Mouse (Mus musculus) midbrain, postnatal 0 days (tissue): ENCODE measurements around the gene Sstr2. TPM values are rescaled to one million over a fixed set of nuclear protein-coding genes. Genes with fewer than 3 reads are reported as not detected.

ENCODE experiments used
- ATAC-seq: fragments of 200-750 bp; cut with Nextera tagmentation; 2 replicates; pipeline ENCODE4 v1.8.0; 2017; ENCODE audit warnings: moderate number of reproducible peaks, mild to moderate bottlenecking, moderate TSS enrichment, moderate library complexity; ENCODE audit not compliant: low FRiP score
- DNase-seq: peaks from one replicate; pipeline ENCODE4 v3.0.0-alpha.2; 2015; ENCODE audit warnings: low spot score
- H3K27ac ChIP-seq: fragments of 300-500 bp; sonication (generic); 2 replicates; pipeline ENCODE4 v1.5.1; 2014; ENCODE audit warnings: low read depth, mild to moderate bottlenecking, low read length, mixed read lengths
- H3K27me3 ChIP-seq: fragments of 300-500 bp; sonication (generic); 2 replicates; pipeline ENCODE4 v1.6.1; 2014; ENCODE audit warnings: low read length, control low read depth, mixed read lengths; ENCODE audit not compliant: insufficient read depth
- H3K36me3 ChIP-seq: fragments of 300-500 bp; sonication (generic); 2 replicates; pipeline ENCODE4 v1.6.1; 2014; ENCODE audit warnings: low read length, control low read depth, mixed read lengths; ENCODE audit not compliant: insufficient read depth
- H3K4me1 ChIP-seq: fragments of 300-500 bp; sonication (generic); 2 replicates; pipeline ENCODE4 v1.6.1; 2014; ENCODE audit warnings: mild to moderate bottlenecking, control low read depth, antibody characterized with exemption, low read length, mixed read lengths; ENCODE audit not compliant: insufficient read depth
- H3K4me2 ChIP-seq: fragments of 300-500 bp; sonication (generic); 2 replicates; pipeline ENCODE4 v1.6.1; 2014; ENCODE audit warnings: low read depth, mild to moderate bottlenecking, low read length, mixed read lengths; ENCODE audit not compliant: poor library complexity, severe bottlenecking
- H3K4me3 ChIP-seq: fragments of 300-500 bp; sonication (generic); 2 replicates; pipeline ENCODE4 v1.5.1; 2014; ENCODE audit warnings: low read depth, mild to moderate bottlenecking, low read length, moderate library complexity
- H3K9ac ChIP-seq: fragments of 300-500 bp; sonication (generic); replicated peaks from 2 replicates; pipeline ENCODE4 v1.6.1; 2014; ENCODE audit warnings: mild to moderate bottlenecking, low read length, moderate library complexity, mixed read lengths; ENCODE audit not compliant: poor library complexity, severe bottlenecking
- H3K9me3 ChIP-seq: fragments of 300-500 bp; sonication (generic); 2 replicates; pipeline ENCODE4 v1.6.1; 2016; ENCODE audit warnings: low read length, control low read depth
- CTCF ChIP-seq: IDR thresholded peaks from 2 replicates; pipeline ENCODE4 v1.5.1; 2016; ENCODE audit warnings: antibody characterized with exemption, mild to moderate bottlenecking
- WGBS: fragments of 180-500 bp; shearing (Covaris S2); extraction: QIAGEN DNeasy Blood & Tissue Kit; methylation state at CpG from one replicate; pipeline ENCODE4 v1.1.7; 2014; 5-methylcytosine and 5-hydroxymethylcytosine counted together
- polyA plus RNA-seq: library from polyadenylated mRNA; unstranded; fragments of >200 nt; fragmentation: Nextera tagmentation; extraction: Ambion mirVana; gene quantifications from 2 replicates; pipeline ENCODE4 v1.2.1, GENCODE M21; 2015
- total RNA-seq: library from RNA; depleted of rRNA; stranded (reverse); fragments of >200 nt; gene quantifications from 2 replicates; pipeline ENCODE4 v1.2.3, GENCODE M21; 2014; rRNA removed

The Sstr2 gene
- total and polyA plus RNA-seq, 2 experiments from 2014 or later, result 8.8 to 26.3 TPM

DNA sequence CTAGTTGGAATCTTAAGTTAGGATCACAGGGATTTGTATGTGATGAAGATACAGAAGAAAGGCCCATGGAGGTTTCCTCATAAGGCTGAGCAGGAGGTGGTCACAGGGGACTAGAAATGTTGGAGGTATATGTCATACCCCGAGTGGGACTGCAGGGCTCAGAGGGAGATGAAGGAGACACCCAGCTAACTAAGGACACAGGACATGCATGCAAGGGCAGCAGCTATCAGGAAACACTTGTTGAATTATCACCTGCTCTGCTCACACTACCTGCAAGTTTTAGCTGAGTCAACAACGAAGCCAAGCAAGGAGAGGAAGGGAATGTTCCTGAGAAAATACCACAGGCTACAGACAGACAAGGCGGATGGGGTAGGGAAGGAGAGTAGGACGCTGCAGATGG is 48.6 kb downstream of the Sstr2 start:
- no peak overlapping the region for H3K4me2 ChIP-seq
- no peak for TF ChIP-seq CTCF
- DNase-seq (no peak), ATAC-seq (no peak)
- H3K27me3 ChIP-seq, result no peaks in the 10 kb centered on the region
- no peak overlapping the region for H3K27ac ChIP-seq
- H3K4me1 ChIP-seq, result no peaks in the 10 kb centered on the region
- peaks cover 16% of the 10 kb centered on the region for H3K36me3 ChIP-seq
- WGBS, result 87% methylated on average over 4 of the region's 4 CpGs
- no peak overlapping the region for H3K9ac ChIP-seq
- no peaks in the 10 kb centered on the region for H3K9me3 ChIP-seq
- no peak overlapping the region for H3K4me3 ChIP-seq

- Histone ChIP-seq H3K27ac (no peak overlapping the region), H3K4me2 (no peak overlapping the region), H3K9me3 (no peaks in the 10 kb centered on the region), H3K36me3 (peaks cover 14% of the 10 kb centered on the region), H3K9ac (no peak overlapping the region), H3K4me1 (no peaks in the 10 kb centered on the region), H3K4me3 (no peak overlapping the region), H3K27me3 (no peaks in the 10 kb centered on the region)
- WGBS, result 96% methylated on average over 5 of the region's 5 CpGs
- TF ChIP-seq CTCF, result no peak
- ATAC-seq, result no peak
- DNase-seq, result no peak
These were observed 49.7 kb downstream of the Sstr2 start for GRCm38 (mm10) chr11:113668857-113669256.

DNA sequence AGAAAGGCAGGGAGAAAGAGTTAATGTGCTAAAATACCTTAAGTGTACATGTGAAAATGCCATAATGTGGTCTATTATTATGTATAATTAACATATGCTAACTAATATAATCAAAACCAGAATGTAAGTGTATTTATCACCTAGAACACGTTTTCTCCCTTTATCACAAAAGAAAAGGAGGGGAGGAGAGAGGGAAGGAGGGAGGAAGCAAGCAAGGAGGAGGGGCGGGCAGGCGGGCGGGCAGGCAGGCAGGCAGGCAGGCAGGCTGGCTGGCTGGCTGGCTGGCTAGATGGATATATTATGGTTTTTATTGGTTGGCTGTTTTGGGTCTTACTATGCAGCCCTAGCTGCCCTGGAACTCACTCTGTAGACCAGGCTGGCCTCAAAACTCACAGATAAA is 50.6 kb downstream of the Sstr2 start:
- Histone ChIP-seq H3K27ac (no peak overlapping the region), H3K4me1 (no peaks in the 10 kb centered on the region), H3K4me3 (no peak overlapping the region), H3K27me3 (no peaks in the 10 kb centered on the region), H3K9me3 (no peaks in the 10 kb centered on the region), H3K9ac (no peak overlapping the region), H3K4me2 (no peak overlapping the region), H3K36me3 (peaks cover 11% of the 10 kb centered on the region)
- DNase-seq (no peak), ATAC-seq (no peak)
- 89% methylated on average over 4 of the region's 4 CpGs for WGBS
- no peak for TF ChIP-seq CTCF

DNA sequence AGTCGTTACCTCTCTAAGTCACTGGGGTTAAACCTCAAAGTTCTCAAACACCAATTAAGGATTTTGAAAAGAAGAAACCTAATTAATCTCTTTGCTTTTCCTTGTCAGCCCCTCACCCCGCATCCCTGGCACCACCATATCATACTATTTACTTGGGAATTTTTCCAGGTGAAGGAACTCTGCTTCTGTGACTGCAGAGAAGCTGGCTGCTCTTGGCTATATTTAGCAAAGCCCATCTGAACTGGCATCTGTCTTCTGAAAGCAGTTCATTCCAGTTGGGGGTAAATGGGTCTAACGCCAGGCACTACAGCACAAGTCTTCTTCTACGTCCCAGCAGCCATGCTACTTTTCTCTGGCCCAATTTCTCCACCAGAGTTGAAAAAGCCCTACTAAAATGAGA is 54.5 kb downstream of the Sstr2 start:
- DNase-seq, result no peak
- H3K36me3 ChIP-seq, result peaks cover 22% of the 10 kb centered on the region
- no peak for ATAC-seq

DNA sequence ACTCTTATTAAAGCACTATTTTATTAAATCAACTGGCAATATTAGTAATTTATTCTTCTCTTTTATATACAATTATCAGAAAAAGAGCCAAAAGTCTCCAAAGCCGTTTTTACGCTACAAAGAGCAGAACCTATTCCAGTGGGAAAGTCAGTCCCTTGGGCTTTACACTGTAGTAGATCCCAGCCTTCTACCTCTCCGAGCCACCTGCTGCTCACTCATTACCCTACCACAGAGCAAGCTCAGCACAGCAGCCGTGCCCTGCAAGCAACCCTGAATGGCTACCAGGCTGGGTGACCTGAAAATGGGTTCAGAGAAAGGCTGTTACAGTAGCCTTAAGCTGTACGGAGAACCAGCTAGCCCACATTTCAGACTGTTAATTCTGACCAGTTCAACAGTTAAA is 55.5 kb downstream of the Sstr2 start:
- 87% methylated on average over 5 of the region's 5 CpGs for WGBS
- Histone ChIP-seq H3K36me3 (peaks cover 22% of the 10 kb centered on the region), H3K27ac (no peak overlapping the region)

More for the DNA sequence above, 54.5 kb downstream of the Sstr2 start:
- Histone ChIP-seq H3K27ac (no peak overlapping the region), H3K4me3 (no peak overlapping the region), H3K9ac (no peak overlapping the region), H3K4me2 (no peak overlapping the region), H3K4me1 (no peaks in the 10 kb centered on the region), H3K9me3 (no peaks in the 10 kb centered on the region), H3K27me3 (no peaks in the 10 kb centered on the region)
- TF ChIP-seq CTCF, result no peak
- 90% methylated on average over 4 of the region's 4 CpGs for WGBS

More for the DNA sequence above, 55.5 kb downstream of the Sstr2 start:
- Histone ChIP-seq H3K4me2 (no peak overlapping the region), H3K4me1 (no peaks in the 10 kb centered on the region), H3K9ac (no peak overlapping the region), H3K9me3 (no peaks in the 10 kb centered on the region), H3K4me3 (no peak overlapping the region), H3K27me3 (no peaks in the 10 kb centered on the region)
- TF ChIP-seq CTCF, result no peak
- ATAC-seq (no peak), DNase-seq (no peak)

Other genes starting within 250 kb of the Sstr2 start
- gene Cog1, start 29.8 kb downstream of the Sstr2 start, total RNA-seq, result 55.8 and 59.0 TPM in 2 replicates
- 28.3 and 31.3 TPM in 2 replicates for gene Cog1, start 29.8 kb downstream of the Sstr2 start, polyA plus RNA-seq
- 56.0 and 62.5 TPM in 2 replicates for gene Slc39a11, start 30.7 kb downstream of the Sstr2 start, total RNA-seq
- gene Slc39a11, start 30.7 kb downstream of the Sstr2 start, polyA plus RNA-seq, result 35.9 and 40.4 TPM in 2 replicates
- gene Fam104a, start 64.8 kb downstream of the Sstr2 start, total RNA-seq, result 29.5 and 30.1 TPM in 2 replicates
- 46.3 and 48.7 TPM in 2 replicates for gene Fam104a, start 64.8 kb downstream of the Sstr2 start, polyA plus RNA-seq
- gene D11Wsu47e, start 65.1 kb downstream of the Sstr2 start, total RNA-seq, result 19.5 and 26.8 TPM in 2 replicates
- 27.8 and 27.9 TPM in 2 replicates for gene D11Wsu47e, start 65.1 kb downstream of the Sstr2 start, polyA plus RNA-seq
- 0.22 TPM in 1 of 2 replicates, not detected in the other for gene Cpsf4l, start 90.7 kb downstream of the Sstr2 start, total RNA-seq
- 0.20 TPM in 2 replicates for gene Cpsf4l, start 90.7 kb downstream of the Sstr2 start, polyA plus RNA-seq
- gene Cdc42ep4, start 132.5 kb downstream of the Sstr2 start, total RNA-seq, result 88.0 and 89.5 TPM in 2 replicates
- 60.3 and 63.2 TPM in 2 replicates for gene Cdc42ep4, start 132.5 kb downstream of the Sstr2 start, polyA plus RNA-seq